Mouse (Mus musculus) forebrain, postnatal 0 days (tissue): ENCODE data around the gene 4930451I11Rik. TPM values are rescaled to one million over a fixed set of nuclear protein-coding genes. Genes with fewer than 3 reads are reported as not detected.

Experiments
- ATAC-seq: fragments of 200-750 bp; cut with Nextera tagmentation; 2 replicates; pipeline ENCODE4 v1.8.0; 2017; ENCODE audit warnings: mild to moderate bottlenecking, moderate library complexity
- DNase-seq: peaks from one replicate; pipeline ENCODE4 v3.0.0-alpha.2; 2015
- H3K27ac ChIP-seq: fragments of 300-500 bp; sonication (generic); 2 replicates; pipeline ENCODE4 v1.5.1; 2014; ENCODE audit warnings: low read depth, mild to moderate bottlenecking, antibody characterized with exemption, low read length, moderate library complexity, mixed read lengths
- H3K27me3 ChIP-seq: fragments of 300-500 bp; sonication (generic); 2 replicates; pipeline ENCODE4 v1.6.1; 2014; ENCODE audit warnings: mild to moderate bottlenecking, low read length, mixed read lengths; ENCODE audit not compliant: insufficient read depth
- H3K36me3 ChIP-seq: fragments of 300-500 bp; sonication (generic); 2 replicates; pipeline ENCODE4 v1.6.1; 2014; ENCODE audit warnings: mild to moderate bottlenecking, moderate library complexity; ENCODE audit not compliant: insufficient read depth
- H3K4me1 ChIP-seq: fragments of 300-500 bp; sonication (generic); 2 replicates; pipeline ENCODE4 v1.6.1; 2014; ENCODE audit warnings: antibody characterized with exemption; ENCODE audit not compliant: insufficient read depth
- H3K4me2 ChIP-seq: fragments of 300-500 bp; sonication (generic); 2 replicates; pipeline ENCODE4 v1.6.1; 2014; ENCODE audit warnings: low read depth, mild to moderate bottlenecking, moderate library complexity
- H3K4me3 ChIP-seq: fragments of 300-500 bp; sonication (generic); 2 replicates; pipeline ENCODE4 v1.5.1; 2014; ENCODE audit warnings: low read depth, low read length, mixed read lengths
- H3K9ac ChIP-seq: fragments of 300-500 bp; sonication (generic); 2 replicates; pipeline ENCODE4 v1.6.1; 2014; ENCODE audit warnings: mild to moderate bottlenecking
- H3K9me3 ChIP-seq: fragments of 300-500 bp; sonication (generic); 2 replicates; pipeline ENCODE4 v1.6.1; 2016; ENCODE audit warnings: low read length
- CTCF ChIP-seq: sonication (generic); IDR thresholded peaks from 2 replicates; pipeline ENCODE4 v1.5.1; 2016; ENCODE audit warnings: antibody characterized with exemption, control low read depth, low read depth
- WGBS: fragments of 180-500 bp; shearing (Covaris S2); extraction: QIAGEN DNeasy Blood & Tissue Kit; methylation state at CpG from one replicate; pipeline ENCODE4 v1.1.7; 2014; 5-methylcytosine and 5-hydroxymethylcytosine counted together
- polyA plus RNA-seq: library from polyadenylated mRNA; unstranded; fragments of >200 nt; fragmentation: Nextera tagmentation; extraction: Ambion mirVana; gene quantifications from 2 replicates; pipeline ENCODE4 v1.2.1, GENCODE M21; 2015
- total RNA-seq: library from RNA; depleted of rRNA; stranded (reverse); fragments of >200 nt; gene quantifications from 2 replicates; pipeline ENCODE4 v1.2.3, GENCODE M21; 2014

4930451I11Rik gene
- total and polyA plus RNA-seq, 2 experiments from 2014 or later, result not detected

GRCm38 (mm10) chr7:126791851-126792720 is 39.4 kb downstream of the 4930451I11Rik start, which contains the start of gene Ppp4c:
Ppp4c (minus strand) TSS chr7:126792496.
- H3K4me1 ChIP-seq, result peaks cover 4% of the 10 kb centered on the region; the same call in 1 of the 2 replicates
- 4% methylated on average over 77 of the region's 83 CpGs for WGBS
- peak within 1 kb of the TSS; percentile 86 for H3K4me2 ChIP-seq
- no peak for TF ChIP-seq CTCF
- peak within 1 kb of the TSS; percentile 91 for H3K4me3 ChIP-seq
- DNase-seq (peak; percentile 99), ATAC-seq (peak; percentile 97)
- H3K9ac ChIP-seq, result peak within 1 kb of the TSS; percentile 90
- peak within 1 kb of the TSS; percentile 92 for H3K27ac ChIP-seq
- no peaks in the 10 kb centered on the region for H3K9me3 ChIP-seq
- no peaks in the 10 kb centered on the region for H3K27me3 ChIP-seq
- peaks cover 62% of the 10 kb centered on the region for H3K36me3 ChIP-seq

GRCm38 (mm10) chr7:126789141-126789540 is 42.3 kb downstream of the 4930451I11Rik start:
- Histone ChIP-seq H3K27me3 (no peaks in the 10 kb centered on the region), H3K4me3 (no peak overlapping the region), H3K27ac (no peak overlapping the region), H3K36me3 (peaks cover 64% of the 10 kb centered on the region), H3K4me1 (peaks cover 4% of the 10 kb centered on the region; the same call in 1 of the 2 replicates), H3K4me2 (no peak overlapping the region), H3K9ac (no peak overlapping the region), H3K9me3 (no peaks in the 10 kb centered on the region)
- ATAC-seq, result no peak
- TF ChIP-seq CTCF, result no peak
- DNase-seq, result no peak
- WGBS, result 90% methylated on average over 4 of the region's 4 CpGs

- Histone ChIP-seq H3K4me3 (no peak overlapping the region), H3K4me2 (no peak overlapping the region), H3K36me3 (peaks cover 68% of the 10 kb centered on the region), H3K27me3 (no peaks in the 10 kb centered on the region), H3K9ac (no peak overlapping the region), H3K4me1 (peaks cover 2% of the 10 kb centered on the region; the same call in 1 of the 2 replicates), H3K27ac (no peak overlapping the region), H3K9me3 (no peaks in the 10 kb centered on the region)
- 92% methylated on average over 14 of the region's 14 CpGs for WGBS
- no peak for DNase-seq
- no peak for TF ChIP-seq CTCF
- ATAC-seq, result no peak
These were observed 45.3 kb downstream of the 4930451I11Rik start for GRCm38 (mm10) chr7:126786142-126786541.

GRCm38 (mm10) chr7:126785056-126785455 is 46.4 kb downstream of the 4930451I11Rik start:
- no peak for TF ChIP-seq CTCF
- H3K36me3 ChIP-seq, result peaks cover 67% of the 10 kb centered on the region
- no peaks in the 10 kb centered on the region for H3K27me3 ChIP-seq
- 86% methylated on average over 4 of the region's 4 CpGs for WGBS
- no peaks in the 10 kb centered on the region for H3K9me3 ChIP-seq
- H3K9ac ChIP-seq, result no peak overlapping the region
- ATAC-seq (no peak), DNase-seq (no peak)
- no peak overlapping the region for H3K4me2 ChIP-seq
- H3K4me1 ChIP-seq, result peaks cover 5% of the 10 kb centered on the region; the same call in 1 of the 2 replicates
- H3K27ac ChIP-seq, result no peak overlapping the region
- H3K4me3 ChIP-seq, result no peak overlapping the region

- Histone ChIP-seq H3K9ac (no peak overlapping the region), H3K36me3 (peaks cover 61% of the 10 kb centered on the region), H3K27ac (no peak overlapping the region), H3K27me3 (no peaks in the 10 kb centered on the region), H3K4me2 (no peak overlapping the region), H3K4me1 (peaks cover 5% of the 10 kb centered on the region; the same call in 1 of the 2 replicates), H3K9me3 (no peaks in the 10 kb centered on the region), H3K4me3 (no peak overlapping the region)
- WGBS, result 92% methylated on average over 7 of the region's 7 CpGs
- TF ChIP-seq CTCF, result no peak
- DNase-seq (no peak), ATAC-seq (no peak)
These were observed 47.0 kb downstream of the 4930451I11Rik start for GRCm38 (mm10) chr7:126784469-126784868.

- no peak for ATAC-seq
- Histone ChIP-seq H3K4me3 (no peak overlapping the region), H3K27me3 (no peaks in the 10 kb centered on the region), H3K9me3 (no peaks in the 10 kb centered on the region), H3K27ac (no peak overlapping the region), H3K36me3 (peaks cover 51% of the 10 kb centered on the region), H3K9ac (no peak overlapping the region), H3K4me2 (no peak overlapping the region), H3K4me1 (peaks cover 10% of the 10 kb centered on the region; the same call in 1 of the 2 replicates)
- no peak for TF ChIP-seq CTCF
- no peak for DNase-seq
- WGBS, result 86% methylated on average over 13 of the region's 13 CpGs
These were observed 48.7 kb downstream of the 4930451I11Rik start for GRCm38 (mm10) chr7:126782693-126783092.
